Mouse (Mus musculus): ENCODE measurements at regions not wholly inside any gene's neighbourhood (a gene's known extent, or its start where the extent isn't known, plus 50 kb on each side); places are given as distances from the start of the nearest gene placed in this dataset.

- Histone ChIP-seq H3K4me2 (replicated peaks; ENCODE audit: low read depth) (no peak overlapping the region), H3K9me3 (ENCODE audit: control insufficient read depth, low read length) (no peaks in the 10 kb centered on the region), H3K36me3 (ENCODE audit: control insufficient read depth, insufficient read depth, low read length) (no peaks in the 10 kb centered on the region), H3K4me1 (replicated peaks; ENCODE audit: control insufficient read depth, insufficient read depth) (no peaks in the 10 kb centered on the region), H3K4me3 (ENCODE audit: low read depth, low read length) (no peak overlapping the region), H3K9ac (ENCODE audit: low read length) (no peak overlapping the region), H3K27ac (replicated peaks) (no peak overlapping the region), H3K27me3 (ENCODE audit: control insufficient read depth, insufficient read depth, low read length) (no peaks in the 10 kb centered on the region)
- ATAC-seq (ENCODE audit: low FRiP score, low TSS enrichment) (no peak), DNase-seq (ENCODE audit: low spot score) (no peak)
- TF ChIP-seq CTCF (IDR thresholded peaks at IDR 0.05; ENCODE audit: low read depth) = no peak
- TF ChIP-seq EP300 (optimal IDR thresholded peaks at IDR 0.05) = no peak
- 45% methylated on average over 3 of the region's 3 CpGs for WGBS
Measured at GRCm38 (mm10) chr14:15204284-15204683, 234.5 kb downstream of the Lrrc3b start.
